Mouse (Mus musculus) frontal cortex, postnatal 10 days (tissue): Measurements from ENCODE around the gene Tmem223.

Source experiments
- DNase-seq, 2 experiments: peaks; one replicate each; pipeline ENCODE4 v3.0.0; 2022; ENCODE audit warnings: low spot score in 2 of 2, mixed read lengths in 1 of 2

Tmem223 gene

DNA sequence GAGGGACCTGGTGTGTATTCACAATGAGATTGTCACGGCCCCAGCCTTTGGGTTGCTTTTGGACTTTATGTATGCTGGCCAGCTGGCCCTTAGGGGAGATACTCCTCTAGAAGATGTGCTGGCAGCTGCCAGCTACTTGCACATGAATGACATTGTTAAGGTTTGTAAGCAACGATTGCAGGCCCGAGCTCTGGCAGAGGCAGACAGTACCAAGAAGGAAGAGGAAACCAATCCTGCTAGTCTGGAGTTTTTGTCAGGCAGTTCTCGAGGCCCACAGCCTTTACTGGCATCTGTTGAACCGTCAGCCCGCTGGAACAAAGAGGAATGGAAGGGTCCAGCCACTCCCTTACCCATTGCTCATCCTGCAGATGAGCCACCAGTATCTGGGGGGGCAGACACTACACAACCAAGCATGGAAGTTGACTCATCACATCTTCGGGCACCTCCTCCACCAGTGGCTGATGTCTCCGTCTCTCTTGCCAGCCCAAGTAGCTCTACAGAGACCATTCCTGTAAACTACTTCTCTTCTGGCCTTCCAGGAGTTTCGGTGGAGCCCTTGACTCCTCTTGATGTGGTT is 32.5 kb downstream of the Tmem223 start:
- no peak for DNase-seq

GRCm38 (mm10) chr19:8803879-8804660 is 33.3 kb downstream of the Tmem223 start:
- no peak for DNase-seq

GRCm38 (mm10) chr19:8806810-8807209 is 36.0 kb downstream of the Tmem223 start:
- DNase-seq, result no peak

GRCm38 (mm10) chr19:8815812-8816211 is 45.0 kb downstream of the Tmem223 start:
- DNase-seq, result no peak

- no peak for DNase-seq
These were observed 46.2 kb downstream of the Tmem223 start for GRCm38 (mm10) chr19:8817001-8817400.

- no peak for DNase-seq
These were observed 47.6 kb downstream of the Tmem223 start for GRCm38 (mm10) chr19:8818301-8818798.

DNA sequence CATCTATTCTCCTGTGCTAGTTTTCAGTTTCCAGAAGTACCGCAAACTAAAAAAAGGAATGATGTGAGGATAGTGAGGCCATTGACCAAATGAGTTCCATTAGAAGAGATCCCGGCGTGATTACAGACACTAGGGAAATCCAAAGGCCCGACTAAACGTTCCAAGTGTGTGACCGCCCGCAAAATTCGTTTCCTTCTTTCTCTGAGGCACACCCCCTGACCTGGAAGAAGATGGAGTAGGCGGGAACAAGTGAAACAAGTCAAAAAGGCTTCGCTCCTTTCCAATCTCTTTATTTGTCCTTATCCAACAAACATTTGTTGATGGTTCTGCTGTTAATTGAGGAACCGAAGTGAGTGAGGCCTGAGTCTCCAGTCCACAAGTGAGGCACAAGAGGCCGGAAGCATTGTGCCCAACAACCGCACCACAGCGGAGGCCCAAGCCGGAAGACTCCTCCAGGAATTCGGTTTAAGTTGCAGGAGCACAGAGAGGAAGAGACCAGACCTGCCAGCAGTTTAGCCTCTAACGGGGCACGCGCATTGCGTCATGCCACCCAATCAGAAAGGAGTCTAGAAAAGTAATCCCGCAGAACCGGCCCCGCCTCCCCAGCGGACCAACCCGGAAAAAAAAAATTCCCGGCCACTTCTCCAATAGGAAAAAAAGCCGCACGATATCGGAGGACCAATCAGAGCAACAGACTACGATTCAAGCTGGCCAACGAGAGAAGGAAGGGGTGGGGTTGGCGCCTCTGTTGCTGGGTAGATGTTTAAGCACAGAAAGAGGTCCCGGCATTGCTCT is 48.2 kb downstream of the Tmem223 start, which contains the start of gene Ttc9c:
Ttc9c (minus strand) TSS at position 533 of the 795 bp plus-strand sequence.
- DNase-seq, result peak; percentile 97 to 99

DNA sequence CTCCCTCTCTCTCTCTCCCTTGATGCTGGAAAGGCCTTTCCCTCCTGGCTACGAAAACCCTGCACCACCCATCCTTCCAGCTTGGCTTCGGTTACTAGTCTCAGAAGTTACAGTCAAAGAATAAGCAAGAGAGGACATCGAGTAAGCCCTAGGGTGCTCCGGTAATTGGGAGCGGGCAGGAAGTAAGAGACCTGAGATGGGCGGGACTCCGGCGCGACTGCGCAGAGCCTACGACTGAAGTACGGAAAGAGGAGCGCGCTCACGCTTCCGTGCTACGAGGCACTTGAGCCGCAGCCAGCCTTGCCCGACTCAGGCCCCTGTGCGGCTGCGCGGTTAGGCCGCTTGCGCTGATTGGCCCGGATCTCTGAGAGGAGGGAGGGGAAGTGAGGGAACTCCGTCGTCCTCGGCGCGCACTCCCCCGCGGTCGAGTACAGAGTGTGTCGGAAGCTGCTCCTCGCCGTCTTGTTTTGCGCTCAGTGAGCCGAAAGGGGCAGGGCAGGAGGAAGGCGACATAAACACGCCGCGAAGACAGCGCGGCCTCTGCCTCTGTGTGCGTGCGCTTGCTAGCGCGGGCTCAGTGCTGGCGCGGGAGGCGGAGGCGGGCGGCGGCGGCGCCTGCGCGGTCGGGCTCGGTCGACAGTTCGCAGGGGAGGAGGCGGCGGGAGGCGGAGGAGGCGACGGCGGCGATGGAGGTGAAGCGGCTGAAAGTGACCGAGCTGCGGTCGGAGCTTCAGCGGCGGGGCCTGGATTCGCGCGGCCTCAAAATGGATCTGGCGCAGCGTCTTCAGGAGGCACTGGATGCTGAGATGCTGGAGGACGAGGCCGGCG is 49.0 kb downstream of the Tmem223 start, which contains the start of gene Hnrnpul2:
Hnrnpul2 (plus strand) TSS at position 415 of the 828 bp plus-strand sequence.
- peak; percentile 97 to 98 for DNase-seq

DNA sequence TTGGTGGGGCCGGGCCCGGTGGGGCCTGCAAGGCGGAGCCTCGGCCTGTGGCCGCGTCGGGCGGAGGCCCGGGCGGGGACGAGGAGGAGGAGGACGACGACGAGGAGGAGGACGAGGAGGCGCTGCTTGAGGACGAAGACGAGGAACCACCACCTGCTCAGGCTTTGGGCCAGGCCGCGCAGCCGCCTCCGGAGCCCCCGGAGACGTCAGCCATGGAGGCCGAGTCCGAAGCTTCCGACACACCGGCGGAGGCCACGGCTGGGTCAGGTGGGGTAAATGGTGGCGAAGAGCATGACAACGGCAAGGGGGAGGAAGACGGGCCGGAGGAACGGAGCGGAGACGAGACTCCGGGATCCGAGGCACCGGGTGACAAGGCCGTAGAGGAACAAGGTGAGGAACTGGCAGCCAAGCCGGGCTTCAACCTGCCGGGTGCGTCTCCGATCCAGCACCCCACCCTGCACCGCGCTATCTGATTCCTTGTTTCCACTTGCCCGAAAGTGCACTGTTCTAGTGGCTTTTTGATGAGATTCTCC is 49.7 kb downstream of the Tmem223 start:
- no peak for DNase-seq

- DNase-seq, result no peak
These were observed 50.4 kb downstream of the Tmem223 start for GRCm38 (mm10) chr19:8821146-8821545.
